ENCODE assay signal across 27 mouse cellular contexts in the genomic region with DNA sequence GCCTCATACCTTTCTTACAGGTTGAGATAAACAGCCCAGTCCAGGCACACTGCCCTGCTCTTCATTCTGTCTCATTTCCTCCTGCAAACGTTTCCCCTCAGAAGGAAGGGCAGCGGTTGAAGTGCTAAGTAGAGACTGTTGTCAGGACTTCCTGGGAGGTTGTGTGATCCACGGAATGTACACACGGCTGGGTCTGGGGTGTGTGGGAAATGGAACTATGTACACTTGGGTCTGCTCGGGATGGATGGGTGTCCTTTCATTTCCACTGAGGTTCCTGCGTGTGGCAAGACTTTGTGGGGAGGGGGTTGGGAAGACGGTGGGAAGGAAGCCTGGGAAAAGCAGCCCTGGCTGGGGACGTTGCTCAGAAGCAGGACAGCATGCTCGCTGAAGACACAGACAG.
"Had no signal": no experiment of that assay in that cellular context is flagged by ENCODE, and none has a peak within 500 bp of the region (broad histone marks: within the 10 kb centered on the region; RNA-seq: fewer than 3 reads in every experiment).

No protein-coding gene starts in this region.

- H3K4me3 ChIP-seq: embryonic facial prominence, embryonic 10.5 days; embryonic facial prominence, embryonic 12.5 days; embryonic facial prominence, embryonic 13.5 days; embryonic facial prominence, embryonic 15.5 days; erythroblast, embryonic 14.5 days; forebrain, embryonic 10.5 days; forebrain, embryonic 12.5 days; forebrain, embryonic 13.5 days; forebrain, embryonic 15.5 days; gastrocnemius, adult 2 months; heart, adult 2 months had no signal

- H3K4me1 ChIP-seq: embryonic facial prominence, embryonic 12.5 days; embryonic facial prominence, embryonic 13.5 days; embryonic facial prominence, embryonic 15.5 days; forebrain, embryonic 10.5 days; forebrain, embryonic 12.5 days; forebrain, embryonic 13.5 days; forebrain, embryonic 15.5 days had no signal

- DNase-seq: cerebellum, adult 2 months; cerebellum, adult 8-10 months; cerebellum, adult 9-10 months; cerebellum, adult 9-11 months; cerebellum, postnatal 10 days; cerebellum, postnatal 14 days; cerebellum, postnatal 25 days; cerebellum, postnatal 36 days; embryo, embryonic 11 days; forebrain, postnatal 0 days; gastrocnemius, adult 2 months; gastrocnemius, postnatal 10 days; gastrocnemius, postnatal 14 days; gastrocnemius, postnatal 25 days; heart, adult 18-20 months; heart, adult 2 months had no signal

- H3K27ac ChIP-seq: embryonic facial prominence, embryonic 10.5 days; embryonic facial prominence, embryonic 12.5 days; embryonic facial prominence, embryonic 13.5 days; embryonic facial prominence, embryonic 15.5 days; forebrain, embryonic 10.5 days; forebrain, embryonic 12.5 days; forebrain, embryonic 13.5 days; forebrain, embryonic 15.5 days; gastrocnemius, adult 2 months had no signal

- H3K9ac ChIP-seq: embryonic facial prominence, embryonic 12.5 days; embryonic facial prominence, embryonic 13.5 days; embryonic facial prominence, embryonic 15.5 days; forebrain, embryonic 12.5 days; forebrain, embryonic 13.5 days; forebrain, embryonic 15.5 days; forebrain, postnatal 0 days had no signal

- ATAC-seq: forebrain, embryonic 13.5 days; forebrain, embryonic 14.5 days; forebrain, embryonic 15.5 days; forebrain, embryonic 16.5 days; forebrain, postnatal 0 days had no signal

- H3K4me2 ChIP-seq: embryonic facial prominence, embryonic 12.5 days; embryonic facial prominence, embryonic 13.5 days; embryonic facial prominence, embryonic 15.5 days; forebrain, embryonic 12.5 days; forebrain, embryonic 13.5 days; forebrain, embryonic 15.5 days had no signal

- H3K27me3 ChIP-seq: embryonic facial prominence, embryonic 12.5 days; embryonic facial prominence, embryonic 13.5 days; embryonic facial prominence, embryonic 15.5 days; forebrain, embryonic 12.5 days; forebrain, embryonic 13.5 days; forebrain, embryonic 15.5 days had no signal

- H3K9me3 ChIP-seq: embryonic facial prominence, embryonic 10.5 days; embryonic facial prominence, embryonic 12.5 days; embryonic facial prominence, embryonic 13.5 days; embryonic facial prominence, embryonic 15.5 days; forebrain, embryonic 10.5 days; forebrain, embryonic 12.5 days; forebrain, embryonic 13.5 days; forebrain, embryonic 15.5 days had no signal

- H3K36me3 ChIP-seq: embryonic facial prominence, embryonic 10.5 days; forebrain, embryonic 10.5 days had no signal
